Mouse (Mus musculus): Measurements from ENCODE around the gene BC048562. TPM values are rescaled to one million over a fixed set of nuclear protein-coding genes. Genes with fewer than 3 reads are reported as not detected.

BC048562 gene
- not detected in 2 replicates for polyA plus RNA-seq (2012; rRNA removed)

DNA sequence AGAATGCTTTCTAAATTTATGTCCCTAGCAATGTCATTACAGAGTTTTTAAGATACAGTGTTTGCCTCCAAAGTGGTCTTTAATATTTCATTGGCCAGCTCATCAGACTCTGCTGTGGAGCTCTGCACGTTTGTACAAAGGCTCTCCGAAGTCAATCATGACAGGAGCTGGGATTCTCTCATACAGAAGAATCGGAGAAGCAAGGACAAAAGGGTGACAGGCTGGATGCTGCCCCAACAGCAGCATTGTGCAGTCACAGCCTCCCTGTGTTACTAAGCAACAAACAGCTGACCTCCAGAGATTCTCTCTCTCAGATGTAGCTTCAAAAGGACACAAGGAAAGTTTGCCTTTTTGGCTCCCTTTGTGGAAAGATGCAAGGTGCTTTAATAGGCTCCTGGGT, at the start of gene BC048562:
Gene BC048562, plus strand, starts transcription at position 301 of the 400 bp plus-strand sequence.
- peaks cover 6% of the 10 kb centered on the region for H3K4me1 ChIP-seq (ENCODE audit: control insufficient read depth, insufficient read depth, low read length)
- H3K4me3 ChIP-seq (ENCODE audit: insufficient read depth, low read length) = no peak within 1 kb of the TSS
- TF ChIP-seq CTCF (IDR thresholded peaks at IDR 0.05; ENCODE audit: extremely low read depth, insufficient read depth, low read length) = no peak
- TF ChIP-seq POLR2A (IDR thresholded peaks at IDR 0.05; ENCODE audit: extremely low read depth, insufficient read depth, low read length) = no peak
- no peak within 1 kb of the TSS for H3K27ac ChIP-seq (ENCODE audit: insufficient read depth, low read length)

DNA sequence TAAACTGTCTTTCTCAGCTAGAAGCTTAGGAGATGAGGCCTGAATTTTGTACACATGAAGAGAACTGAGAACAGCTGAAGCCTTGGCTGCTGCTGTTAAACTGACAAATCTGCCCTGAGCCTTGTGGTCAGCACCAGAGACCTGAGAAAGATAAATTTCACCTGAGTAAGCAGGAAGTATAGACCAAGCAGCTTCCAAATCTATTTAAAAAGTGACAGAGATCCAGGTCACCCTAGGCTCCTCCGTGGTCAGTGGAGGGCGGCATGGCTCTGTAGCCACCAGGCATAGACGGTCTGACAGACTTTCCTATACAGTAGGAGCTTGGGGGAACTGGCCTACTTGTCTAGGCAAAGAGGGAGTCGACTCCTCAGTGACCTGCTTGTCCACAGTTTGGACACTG, 49.5 kb upstream of the BC048562 start:
- no peak overlapping the region for H3K4me3 ChIP-seq (ENCODE audit: insufficient read depth, low read length)
- no peak for TF ChIP-seq POLR2A (IDR thresholded peaks at IDR 0.05; ENCODE audit: extremely low read depth, insufficient read depth, low read length)
- no peak for TF ChIP-seq CTCF (IDR thresholded peaks at IDR 0.05; ENCODE audit: extremely low read depth, insufficient read depth, low read length)
- H3K4me1 ChIP-seq (ENCODE audit: control insufficient read depth, insufficient read depth, low read length) = no peaks in the 10 kb centered on the region
- H3K27ac ChIP-seq (ENCODE audit: insufficient read depth, low read length) = no peak overlapping the region

DNA sequence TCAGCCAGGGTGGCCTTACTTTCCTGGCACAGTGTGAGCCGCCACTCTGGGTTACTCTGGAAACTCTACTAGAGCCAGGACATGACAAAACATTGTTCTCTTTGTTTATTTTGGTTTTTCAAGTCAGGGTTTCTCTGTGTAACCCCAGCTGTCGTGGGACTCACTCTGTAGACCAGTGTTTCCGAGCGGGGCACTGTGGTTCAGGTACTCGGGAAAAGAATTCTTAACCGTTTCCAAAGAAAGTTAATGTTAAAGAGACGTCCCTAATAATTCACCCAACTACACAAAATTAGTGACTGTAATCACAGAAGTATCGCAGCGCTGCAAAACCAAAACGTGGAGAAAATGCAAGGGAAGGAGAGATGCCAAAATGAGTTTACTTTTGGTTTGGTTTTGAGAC, 47.7 kb upstream of the BC048562 start:
- TF ChIP-seq CTCF (IDR thresholded peaks at IDR 0.05; ENCODE audit: extremely low read depth, insufficient read depth, low read length) (no peak), POLR2A (IDR thresholded peaks at IDR 0.05; ENCODE audit: extremely low read depth, insufficient read depth, low read length) (no peak)
- Histone ChIP-seq H3K4me3 (ENCODE audit: insufficient read depth, low read length) (no peak overlapping the region), H3K4me1 (ENCODE audit: control insufficient read depth, insufficient read depth, low read length) (no peaks in the 10 kb centered on the region), H3K27ac (ENCODE audit: insufficient read depth, low read length) (no peak overlapping the region)

DNA sequence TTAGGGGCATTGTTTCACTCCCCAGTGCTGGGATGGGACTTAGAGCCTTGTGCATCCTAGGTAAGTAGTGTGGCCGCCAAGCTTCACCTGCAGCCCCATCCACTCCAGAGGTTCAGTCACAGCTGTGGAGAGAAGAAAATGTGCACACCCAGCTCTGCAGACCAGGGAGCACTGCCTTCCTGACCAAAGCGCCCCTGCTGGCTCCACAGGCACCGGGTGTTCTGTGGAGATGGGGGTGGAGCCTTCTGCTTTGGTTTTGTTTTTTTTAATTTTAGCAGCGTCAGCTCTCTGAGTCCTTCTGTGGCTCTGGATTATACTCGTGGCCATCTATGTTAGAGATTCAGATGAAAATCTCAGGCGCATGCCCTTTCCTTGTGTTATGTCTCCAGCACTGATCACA, 47.1 kb upstream of the BC048562 start:
- Histone ChIP-seq H3K27ac (ENCODE audit: insufficient read depth, low read length) (no peak overlapping the region), H3K4me3 (ENCODE audit: insufficient read depth, low read length) (no peak overlapping the region), H3K4me1 (ENCODE audit: control insufficient read depth, insufficient read depth, low read length) (no peaks in the 10 kb centered on the region)
- no peak for TF ChIP-seq CTCF (IDR thresholded peaks at IDR 0.05; ENCODE audit: extremely low read depth, insufficient read depth, low read length)
- no peak for TF ChIP-seq POLR2A (IDR thresholded peaks at IDR 0.05; ENCODE audit: extremely low read depth, insufficient read depth, low read length)

DNA sequence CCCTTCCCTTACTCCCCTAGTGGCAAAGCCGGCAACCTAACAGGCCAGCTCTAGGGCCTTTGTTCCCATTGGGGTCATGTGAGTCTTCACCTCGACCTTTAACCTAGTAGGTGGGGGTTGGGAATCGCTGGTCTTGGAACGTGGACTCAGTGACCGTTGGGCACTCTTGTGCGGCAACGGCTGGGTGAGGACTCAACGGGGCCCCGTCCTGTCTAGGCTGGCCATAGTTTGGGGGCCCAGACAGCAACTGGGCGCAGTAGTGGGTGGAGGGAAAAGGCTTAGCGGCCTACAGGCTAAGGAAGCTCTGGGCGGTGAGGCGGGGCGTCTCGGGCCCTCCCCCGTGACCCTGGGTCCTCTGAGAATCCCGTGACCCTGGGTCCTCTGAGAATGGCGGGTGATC, 43.6 kb upstream of the BC048562 start, which contains the start of gene 1700102P08Rik:
Gene 1700102P08Rik, plus strand, starts transcription at position 130 of the 400 bp plus-strand sequence.
- Histone ChIP-seq H3K27ac (ENCODE audit: insufficient read depth, low read length) (no peak within 1 kb of the TSS), H3K4me3 (ENCODE audit: insufficient read depth, low read length) (no peak within 1 kb of the TSS), H3K4me1 (ENCODE audit: control insufficient read depth, insufficient read depth, low read length) (no peaks in the 10 kb centered on the region)
- no peak for TF ChIP-seq CTCF (IDR thresholded peaks at IDR 0.05; ENCODE audit: extremely low read depth, insufficient read depth, low read length)
- no peak for TF ChIP-seq POLR2A (IDR thresholded peaks at IDR 0.05; ENCODE audit: extremely low read depth, insufficient read depth, low read length)

DNA sequence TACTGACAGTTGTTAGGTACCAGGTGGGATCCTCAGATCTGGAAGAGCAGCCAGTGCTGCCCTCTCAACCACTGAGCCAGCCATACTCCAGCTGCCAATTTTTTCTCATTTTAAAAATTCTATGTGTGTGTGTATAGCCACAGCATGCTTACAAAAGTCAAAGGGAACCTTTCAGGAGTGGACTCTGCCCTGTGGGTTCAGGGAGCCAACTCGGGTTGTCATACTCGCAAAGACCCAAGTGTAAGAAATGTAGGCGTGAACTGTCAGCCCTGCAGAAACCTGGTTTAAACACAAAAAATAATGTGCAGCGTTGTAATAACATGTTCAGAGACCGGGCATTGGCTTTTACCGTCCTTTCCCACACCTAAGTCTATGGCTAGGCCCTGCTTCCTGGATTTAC, 42.1 kb upstream of the BC048562 start:
- Histone ChIP-seq H3K4me1 (ENCODE audit: control insufficient read depth, insufficient read depth, low read length) (no peaks in the 10 kb centered on the region), H3K27ac (ENCODE audit: insufficient read depth, low read length) (no peak overlapping the region), H3K4me3 (ENCODE audit: insufficient read depth, low read length) (no peak overlapping the region)
- TF ChIP-seq POLR2A (IDR thresholded peaks at IDR 0.05; ENCODE audit: extremely low read depth, insufficient read depth, low read length) (no peak), CTCF (IDR thresholded peaks at IDR 0.05; ENCODE audit: extremely low read depth, insufficient read depth, low read length) (no peak)

DNA sequence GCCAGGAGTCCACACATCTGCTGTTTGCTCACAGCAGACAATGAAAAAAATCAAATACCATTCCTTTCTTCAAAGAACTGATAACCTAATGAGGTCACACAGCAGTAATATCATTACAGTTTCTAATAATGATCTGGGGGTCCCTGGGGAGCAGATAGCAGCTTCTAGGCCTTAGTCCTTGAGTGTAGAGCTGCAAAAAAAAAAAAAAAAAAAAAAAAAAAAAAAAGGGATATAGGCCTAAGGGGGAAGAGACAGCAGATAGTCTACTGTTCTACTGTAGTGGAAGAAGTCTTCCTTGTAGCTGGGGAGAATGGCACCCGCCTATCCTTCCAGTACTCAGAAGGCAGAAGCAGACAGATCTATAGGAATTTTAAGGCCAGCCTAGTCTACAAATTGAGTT, 40.9 kb upstream of the BC048562 start:
- no peak for TF ChIP-seq POLR2A (IDR thresholded peaks at IDR 0.05; ENCODE audit: extremely low read depth, insufficient read depth, low read length)
- no peak for TF ChIP-seq CTCF (IDR thresholded peaks at IDR 0.05; ENCODE audit: extremely low read depth, insufficient read depth, low read length)
- Histone ChIP-seq H3K4me1 (ENCODE audit: control insufficient read depth, insufficient read depth, low read length) (no peaks in the 10 kb centered on the region), H3K27ac (ENCODE audit: insufficient read depth, low read length) (no peak overlapping the region), H3K4me3 (ENCODE audit: insufficient read depth, low read length) (no peak overlapping the region)

DNA sequence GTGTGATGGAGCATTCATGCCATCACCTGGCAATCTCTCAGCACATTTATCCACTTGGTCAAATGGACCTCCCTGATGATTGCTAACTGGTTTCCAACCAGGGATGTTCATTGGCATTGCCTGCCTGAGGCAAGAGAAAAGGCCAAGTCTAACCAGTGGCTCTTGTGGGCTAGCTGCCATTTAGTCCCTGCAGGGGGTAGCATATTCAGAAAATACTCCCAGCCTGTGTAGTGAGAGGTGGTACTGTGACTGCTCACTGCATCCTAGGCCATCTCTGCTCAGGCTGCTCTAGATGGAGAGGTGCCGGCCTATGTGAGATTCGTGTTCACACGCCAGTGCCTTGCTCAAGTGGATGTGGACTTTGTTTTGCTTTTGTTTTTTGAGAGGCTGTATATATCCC, 38.0 kb upstream of the BC048562 start:
- H3K4me3 ChIP-seq (ENCODE audit: insufficient read depth, low read length) = no peak overlapping the region
- no peak overlapping the region for H3K27ac ChIP-seq (ENCODE audit: insufficient read depth, low read length)
- TF ChIP-seq POLR2A (IDR thresholded peaks at IDR 0.05; ENCODE audit: extremely low read depth, insufficient read depth, low read length) = no peak
- no peak for TF ChIP-seq CTCF (IDR thresholded peaks at IDR 0.05; ENCODE audit: extremely low read depth, insufficient read depth, low read length)
- peaks cover 7% of the 10 kb centered on the region for H3K4me1 ChIP-seq (ENCODE audit: control insufficient read depth, insufficient read depth, low read length)

DNA sequence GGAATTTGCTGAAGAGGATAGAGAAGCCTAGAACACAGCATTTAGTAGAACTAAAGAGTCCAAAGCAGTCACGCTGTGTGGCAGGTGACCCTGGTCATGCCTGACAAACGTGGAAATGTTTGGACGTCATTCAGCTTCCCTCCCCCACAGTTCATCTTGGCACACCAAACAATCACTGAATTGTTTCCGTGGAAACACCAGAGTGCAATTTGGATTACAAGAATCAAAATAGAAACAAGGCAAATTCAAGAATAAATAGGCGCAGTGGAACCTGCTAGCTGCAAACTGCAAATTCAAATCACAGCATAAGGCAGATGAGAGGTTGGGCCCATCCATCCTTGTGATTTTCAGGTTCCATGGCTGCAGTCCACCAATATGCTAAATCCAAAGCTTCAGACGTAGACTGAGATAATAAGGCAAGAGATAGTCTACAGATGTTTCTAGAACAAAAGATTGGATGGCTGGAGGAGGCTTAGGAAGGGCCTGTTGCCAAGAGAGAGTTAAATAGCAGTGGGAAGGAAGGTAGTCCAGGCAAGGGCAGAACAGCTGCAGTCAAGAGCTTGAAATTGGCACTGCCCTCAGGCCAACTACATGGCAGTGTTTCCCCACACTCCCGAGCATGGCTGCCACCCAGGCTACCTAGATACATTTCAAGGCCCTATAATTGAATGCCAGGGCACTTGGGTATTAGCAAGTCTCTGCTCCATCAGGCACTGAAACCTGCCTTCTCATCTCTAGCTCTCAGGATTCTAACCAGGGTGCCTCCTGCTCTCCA, 34.9 kb upstream of the BC048562 start:
- H3K27ac ChIP-seq (ENCODE audit: insufficient read depth, low read length) = peak overlapping the region; percentile 41
- H3K4me3 ChIP-seq (ENCODE audit: insufficient read depth, low read length) = no peak overlapping the region
- no peak for TF ChIP-seq CTCF (IDR thresholded peaks at IDR 0.05; ENCODE audit: extremely low read depth, insufficient read depth, low read length)
- TF ChIP-seq POLR2A (IDR thresholded peaks at IDR 0.05; ENCODE audit: extremely low read depth, insufficient read depth, low read length) = no peak
- H3K4me1 ChIP-seq (ENCODE audit: control insufficient read depth, insufficient read depth, low read length) = peaks cover 7% of the 10 kb centered on the region

DNA sequence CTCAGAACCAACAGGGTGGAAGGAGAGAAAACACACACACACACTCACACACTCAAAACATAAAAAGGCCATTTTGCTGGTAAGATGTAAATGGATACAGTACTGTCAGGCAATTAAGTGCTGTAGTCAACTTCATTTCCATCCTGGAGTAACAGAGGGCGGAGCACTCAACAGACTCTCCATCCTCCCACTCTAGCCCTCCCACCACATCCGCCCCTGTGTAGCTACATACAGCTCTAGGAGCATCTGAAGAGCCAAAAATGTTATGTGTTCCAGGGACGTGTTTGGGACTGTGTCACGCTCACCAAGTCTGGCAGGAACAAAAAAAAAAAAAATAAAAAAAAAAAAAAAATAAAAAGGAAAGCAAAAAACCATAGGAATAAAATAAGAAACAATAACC, 33.2 kb upstream of the BC048562 start:
- Histone ChIP-seq H3K27ac (ENCODE audit: insufficient read depth, low read length) (no peak overlapping the region; the same call in 1 of the 2 replicates), H3K4me1 (ENCODE audit: control insufficient read depth, insufficient read depth, low read length) (peaks cover 7% of the 10 kb centered on the region), H3K4me3 (ENCODE audit: insufficient read depth, low read length) (no peak overlapping the region)
- TF ChIP-seq CTCF (IDR thresholded peaks at IDR 0.05; ENCODE audit: extremely low read depth, insufficient read depth, low read length) (no peak), POLR2A (IDR thresholded peaks at IDR 0.05; ENCODE audit: extremely low read depth, insufficient read depth, low read length) (no peak)
